ENCODE assay signal across 8 mouse cellular contexts in genomic region chr2:26153909-26154340, GRCm38 (mm10). TPM values are rescaled to one million over a fixed set of nuclear protein-coding genes. Genes with fewer than 3 reads are reported as not detected.
DNase-seq lines count a peak whose midpoint lies in the region; ATAC-seq and TF ChIP-seq lines count a peak whose summit lies in the region.

No protein-coding gene starts in this region.

- H3K27ac ChIP-seq in bone marrow, adult 2 months (ENCODE audit: control insufficient read depth, insufficient read depth, low read depth, low read length, poor library complexity): no peak overlapping the region
- no peak overlapping the region for H3K27ac ChIP-seq in embryonic facial prominence, embryonic 15.5 days (replicated peaks)
- H3K27ac ChIP-seq in intestine, embryonic 14.5 days (ENCODE audit: low read depth): no peak overlapping the region
- H3K27ac ChIP-seq in stomach, embryonic 15.5 days: no peak overlapping the region

- H3K36me3 ChIP-seq in embryonic facial prominence, embryonic 15.5 days: no peaks in the 10 kb centered on the region
- no peaks in the 10 kb centered on the region for H3K36me3 ChIP-seq in intestine, embryonic 14.5 days (ENCODE audit: control insufficient read depth, insufficient read depth, low read length)
- no peaks in the 10 kb centered on the region for H3K36me3 ChIP-seq in stomach, embryonic 15.5 days

- no peak overlapping the region for H3K4me3 ChIP-seq in bone marrow, adult 2 months (replicated peaks; ENCODE audit: control insufficient read depth, low read depth, low read length)
- no peak overlapping the region for H3K4me3 ChIP-seq in embryonic facial prominence, embryonic 15.5 days (replicated peaks)
- H3K4me3 ChIP-seq in intestine, embryonic 14.5 days (ENCODE audit: low read depth, low read length): no peak overlapping the region
- H3K4me3 ChIP-seq in stomach, embryonic 15.5 days (replicated peaks): no peak overlapping the region

- no peak overlapping the region for H3K4me2 ChIP-seq in embryonic facial prominence, embryonic 15.5 days (replicated peaks)
- no peak overlapping the region for H3K4me2 ChIP-seq in intestine, embryonic 14.5 days (ENCODE audit: low read length)
- no peak overlapping the region for H3K4me2 ChIP-seq in stomach, embryonic 15.5 days

- no peaks in the 10 kb centered on the region for H3K27me3 ChIP-seq in embryonic facial prominence, embryonic 15.5 days
- no peaks in the 10 kb centered on the region for H3K27me3 ChIP-seq in intestine, embryonic 14.5 days (replicated peaks; ENCODE audit: control insufficient read depth, insufficient read depth, low read length)
- no peaks in the 10 kb centered on the region for H3K27me3 ChIP-seq in stomach, embryonic 15.5 days (replicated peaks)

- peaks cover 3% of the 10 kb centered on the region for H3K4me1 ChIP-seq in bone marrow, adult 2 months (ENCODE audit: control insufficient read depth, insufficient read depth, low read length)
- 0 out of 2 replicates have a peak, but pooled peaks cover 4% of the 10 kb centered on the region for H3K4me1 ChIP-seq in embryonic facial prominence, embryonic 15.5 days
- H3K4me1 ChIP-seq in intestine, embryonic 14.5 days (replicated peaks; ENCODE audit: control insufficient read depth, insufficient read depth, low read length): no peaks in the 10 kb centered on the region
- no peaks in the 10 kb centered on the region for H3K4me1 ChIP-seq in stomach, embryonic 15.5 days

- ATAC-seq in embryonic facial prominence, embryonic 15.5 days (ENCODE audit: insufficient number of reproducible peaks, low FRiP score, low TSS enrichment, low read depth): peak; percentile 36; the same call in 1 of the 2 replicates
- peak; percentile 30; the same call in 1 of the 2 replicates for ATAC-seq in intestine, embryonic 14.5 days (replicated peaks; ENCODE audit: low FRiP score, low TSS enrichment, low read depth)
- ATAC-seq in stomach, embryonic 15.5 days (ENCODE audit: insufficient read depth, low FRiP score, low read depth): peak; percentile 47; the same call in 1 of the 2 replicates

- H3K9ac ChIP-seq in embryonic facial prominence, embryonic 15.5 days: no peak overlapping the region
- H3K9ac ChIP-seq in intestine, embryonic 14.5 days (ENCODE audit: low read length): no peak overlapping the region
- no peak overlapping the region for H3K9ac ChIP-seq in stomach, embryonic 15.5 days

- whole genome bisulfite sequencing in bone marrow, adult 2 months: 31% methylated on average over 4 of the region's 4 CpGs
- WGBS in embryonic facial prominence, embryonic 15.5 days: 9% methylated on average over 4 of the region's 4 CpGs
- 19% methylated on average over 4 of the region's 4 CpGs for WGBS in intestine, embryonic 14.5 days
- WGBS in stomach, embryonic 15.5 days: 10% methylated on average over 4 of the region's 4 CpGs

- peak; percentile 17 for DNase-seq in right cerebral cortex, postnatal 25 days
- DNase-seq in right cerebral cortex, postnatal 4 days: no peak
- DNase-seq in intestine, embryonic 14.5 days (ENCODE audit: low spot score): peak; percentile 62
- peak; percentile 46 for DNase-seq in lung, postnatal 36 days
- DNase-seq in urinary bladder, postnatal 25 days (ENCODE audit: low spot score): no peak

- no peak for TF ChIP-seq POLR2A in bone marrow, adult 2 months (IDR thresholded peaks at IDR 0.05; ENCODE audit: borderline replicate concordance, control insufficient read depth, low read depth, low read length)

- no peaks in the 10 kb centered on the region for H3K9me3 ChIP-seq in embryonic facial prominence, embryonic 15.5 days (replicated peaks)
- H3K9me3 ChIP-seq in intestine, embryonic 14.5 days (ENCODE audit: control insufficient read depth, low read length): no peaks in the 10 kb centered on the region
- H3K9me3 ChIP-seq in stomach, embryonic 15.5 days: no peaks in the 10 kb centered on the region

- TF ChIP-seq CTCF in bone marrow, adult 2 months (IDR thresholded peaks at IDR 0.05; ENCODE audit: control insufficient read depth, insufficient read depth, low read length): peak; percentile 34; the same call in 1 of the 2 replicates

RNA-seq across cellular contexts. Expression of gene Nacc2, which starts 30.9 kb away (rescaled TPM):
- polyA plus RNA-seq in bone marrow, adult 2 months (2011; ENCODE audit: insufficient read depth, insufficient read length, low replicate concordance, missing spikeins): 4.0 and 5.8 TPM in 2 replicates
- polyA plus RNA-seq in embryonic facial prominence, embryonic 15.5 days (2015; fragmentation: Nextera tagmentation; extraction: Ambion mirVana): 7.9 and 9.0 TPM in 2 replicates
- polyA plus RNA-seq in intestine, embryonic 14.5 days (2014; fragmentation: Nextera tagmentation; extraction: Ambion mirVana): 11.3 and 13.2 TPM in 2 replicates
- 14.1 and 16.5 TPM in 2 replicates for polyA plus RNA-seq in stomach, embryonic 15.5 days (2015; fragmentation: Nextera tagmentation; extraction: Ambion mirVana)

RNA-seq across cellular contexts. Expression of gene Lhx3, which starts 54.2 kb away (rescaled TPM):
- not detected in 2 replicates for polyA plus RNA-seq in bone marrow, adult 2 months (2011; ENCODE audit: insufficient read depth, insufficient read length, low replicate concordance, missing spikeins)
- polyA plus RNA-seq in embryonic facial prominence, embryonic 15.5 days (2015; fragmentation: Nextera tagmentation; extraction: Ambion mirVana): 1.3 and 1.8 TPM in 2 replicates
- not detected in 2 replicates for polyA plus RNA-seq in intestine, embryonic 14.5 days (2014; fragmentation: Nextera tagmentation; extraction: Ambion mirVana)
- 0.08 TPM in 1 of 2 replicates, not detected in the other for polyA plus RNA-seq in stomach, embryonic 15.5 days (2015; fragmentation: Nextera tagmentation; extraction: Ambion mirVana)

Comparison
In these comparisons a context has a peak if more than half of its experiments do, and no peak if none do; other contexts are left out.
1. DNase-seq: peak in right cerebral cortex, postnatal 25 days (single experiment), intestine, embryonic 14.5 days (single experiment) and lung, postnatal 36 days (single experiment); none in right cerebral cortex, postnatal 4 days (single experiment) and urinary bladder, postnatal 25 days (single experiment).
2. Peak in every context shown above with its lines, with median percentiles within 50 percentile points of each other: ATAC-seq.